Mouse (Mus musculus) CH12.LX (cell line): ENCODE results near the gene Eps8. TPM values are rescaled to one million over a fixed set of nuclear protein-coding genes. Genes with fewer than 3 reads are reported as not detected.
A peak's percentile ranks its signal among the peaks of the same experiment; 100 is the strongest.

Source experiments
- DNase-seq: peaks from one replicate; pipeline ENCODE4 v3.0.0-alpha.2; 2013; ENCODE audit errors: extremely low read depth
- H3K27ac ChIP-seq: 2 replicates; pipeline ENCODE4 v1.5.1; 2012; ENCODE audit warnings: low read depth, mild to moderate bottlenecking, control low read depth, moderate library complexity; ENCODE audit not compliant: insufficient read depth
- H3K27me3 ChIP-seq: replicated peaks from 2 replicates; pipeline ENCODE3; 2012; ENCODE audit warnings: inconsistent platforms
- H3K36me3 ChIP-seq, 2 experiments: replicated peaks in 1 of 2; 2 replicates each; pipeline versions ENCODE3 to v1.6.1; 2012; ENCODE audit warnings: inconsistent platforms in 1 of 2, low read length in 1 of 2, mild to moderate bottlenecking in 1 of 2, mixed read lengths in 1 of 2, moderate library complexity in 1 of 2; ENCODE audit not compliant: control insufficient read depth in 1 of 2, insufficient read depth in 1 of 2
- H3K4me1 ChIP-seq, 2 experiments: 2 replicates each; pipeline ENCODE4 v1.6.1; 2012; ENCODE audit warnings: inconsistent platforms in 1 of 2, moderate library complexity in 1 of 2; ENCODE audit not compliant: insufficient read depth in 2 of 2, control insufficient read depth in 1 of 2
- H3K4me2 ChIP-seq: 2 replicates; pipeline ENCODE4 v1.6.1; 2012; ENCODE audit warnings: low read depth, mild to moderate bottlenecking, control low read depth; ENCODE audit not compliant: poor library complexity, insufficient read depth, severe bottlenecking
- H3K4me3 ChIP-seq, 3 experiments: fragments of 150-350 bp in 1 of 3; sonication (generic) in 1 of 3; replicated peaks in 1 of 3; 2 replicates each; pipeline versions ENCODE3 to v1.5.1; 2011 to 2012; ENCODE audit warnings: low read depth in 2 of 3, low read length in 2 of 3, mild to moderate bottlenecking in 2 of 3, moderate library complexity in 2 of 3, control low read depth in 1 of 3, improper control_type of control experiment in 1 of 3, inconsistent platforms in 1 of 3, mixed read lengths in 1 of 3; ENCODE audit not compliant: poor library complexity in 1 of 3
- H3K79me2 ChIP-seq: replicated peaks from 2 replicates; pipeline ENCODE4 v1.6.1; 2012; ENCODE audit warnings: mild to moderate bottlenecking, moderate library complexity; ENCODE audit not compliant: control insufficient read depth, poor library complexity, insufficient read depth, severe bottlenecking; ENCODE audit errors: extremely low read depth
- H3K9ac ChIP-seq: 2 replicates; pipeline ENCODE4 v1.6.1; 2012; ENCODE audit warnings: low read depth, mild to moderate bottlenecking, control low read depth, moderate library complexity; ENCODE audit not compliant: insufficient read depth
- H3K9me3 ChIP-seq: replicated peaks from 2 replicates; pipeline ENCODE3; 2012; ENCODE audit warnings: low read length, inconsistent platforms, mixed read lengths
- BHLHE40 ChIP-seq: IDR thresholded peaks from 2 replicates; pipeline ENCODE4 v1.6.1; 2011; ENCODE audit warnings: mild to moderate bottlenecking, low read depth, low read length, improper control_type of control experiment
- CTCF ChIP-seq, 2 experiments: IDR thresholded peaks in 1 of 2; conservative IDR thresholded peaks in 1 of 2; 2 replicates each; pipeline ENCODE4 v1.5.1; 2011 to 2012; ENCODE audit warnings: low read depth in 2 of 2, low read length in 2 of 2, improper control_type of control experiment in 1 of 2, inconsistent platforms in 1 of 2, mild to moderate bottlenecking in 1 of 2, moderate library complexity in 1 of 2
- ETS1 ChIP-seq: conservative IDR thresholded peaks from 2 replicates; pipeline ENCODE4 v1.6.1; 2012; ENCODE audit warnings: low read depth, mild to moderate bottlenecking, inconsistent platforms, low read length, improper control_type of control experiment, moderate library complexity
- HCFC1 ChIP-seq: IDR thresholded peaks from 2 replicates; pipeline ENCODE4 v1.6.1; 2012; ENCODE audit warnings: low read depth, mild to moderate bottlenecking, inconsistent platforms, low read length, improper control_type of control experiment
- IRF4 ChIP-seq: IDR thresholded peaks from 2 replicates; pipeline ENCODE4 v1.6.1; 2014; ENCODE audit warnings: low read depth, mild to moderate bottlenecking, inconsistent platforms, low read length, improper control_type of control experiment
- KAT2A ChIP-seq: IDR thresholded peaks from 2 replicates; pipeline ENCODE4 v1.6.1; 2012; ENCODE audit warnings: low read length, improper control_type of control experiment, inconsistent platforms; ENCODE audit not compliant: insufficient replicate concordance
- MAX ChIP-seq: IDR thresholded peaks from 2 replicates; pipeline ENCODE4 v1.6.1; 2011; ENCODE audit warnings: low read length, improper control_type of control experiment
- MEF2A ChIP-seq: IDR thresholded peaks from 2 replicates; pipeline ENCODE4 v1.6.1; 2014; ENCODE audit warnings: low read depth, mild to moderate bottlenecking, inconsistent platforms, low read length, improper control_type of control experiment, borderline replicate concordance
- MXI1 ChIP-seq: IDR thresholded peaks from 2 replicates; pipeline ENCODE4 v1.6.1; 2011; ENCODE audit warnings: mild to moderate bottlenecking, low read depth, low read length, improper control_type of control experiment
- MYC ChIP-seq: IDR thresholded peaks from 2 replicates; pipeline ENCODE4 v1.6.1; 2011; ENCODE audit warnings: low read depth, mild to moderate bottlenecking, improper control_type of control experiment, low read length
- NRF1 ChIP-seq: IDR thresholded peaks from 2 replicates; pipeline ENCODE4 v1.6.1; 2014; ENCODE audit warnings: low read depth, mild to moderate bottlenecking, inconsistent platforms, low read length, improper control_type of control experiment, moderate library complexity
- PAX5 ChIP-seq: IDR thresholded peaks from 2 replicates; pipeline ENCODE4 v1.6.1; 2012; ENCODE audit warnings: low read length, inconsistent platforms, mixed read lengths
- POLR2A ChIP-seq: IDR thresholded peaks from 2 replicates; pipeline ENCODE4 v1.6.1; 2011; ENCODE audit warnings: low read depth, mild to moderate bottlenecking, improper control_type of control experiment, low read length
- POLR2AphosphoS2 ChIP-seq: IDR thresholded peaks from 2 replicates; pipeline ENCODE4 v1.6.1; 2011; ENCODE audit warnings: low read depth, low read length, improper control_type of control experiment
- RAD21 ChIP-seq: IDR thresholded peaks from 2 replicates; pipeline ENCODE4 v1.6.1; 2011; ENCODE audit warnings: low read depth, mild to moderate bottlenecking, low read length, improper control_type of control experiment, moderate library complexity
- RCOR1 ChIP-seq: conservative IDR thresholded peaks from 2 replicates; pipeline ENCODE4 v1.6.1; 2012; ENCODE audit warnings: low read depth, mild to moderate bottlenecking, inconsistent platforms, low read length, improper control_type of control experiment
- SIN3A ChIP-seq: IDR thresholded peaks from 2 replicates; pipeline ENCODE4 v1.6.1; 2012; ENCODE audit warnings: low read length, improper control_type of control experiment, inconsistent platforms
- SMC3 ChIP-seq: IDR thresholded peaks from 2 replicates; pipeline ENCODE4 v1.6.1; 2011; ENCODE audit warnings: low read depth, low read length, improper control_type of control experiment
- TBP ChIP-seq: conservative IDR thresholded peaks from 2 replicates; pipeline ENCODE4 v1.6.1; 2011; ENCODE audit warnings: low read depth, low read length, improper control_type of control experiment
- TCF12 ChIP-seq: IDR thresholded peaks from 2 replicates; pipeline ENCODE4 v1.6.1; 2014; ENCODE audit warnings: low read depth, mild to moderate bottlenecking, inconsistent platforms, low read length, improper control_type of control experiment
- USF2 ChIP-seq: conservative IDR thresholded peaks from 2 replicates; pipeline ENCODE4 v1.6.1; 2011; ENCODE audit warnings: low read depth, low read length, improper control_type of control experiment
- ZMIZ1 ChIP-seq: IDR thresholded peaks from 2 replicates; pipeline ENCODE4 v1.6.1; 2012; ENCODE audit warnings: low read depth, mild to moderate bottlenecking, inconsistent platforms, low read length, improper control_type of control experiment
- ZNF384 ChIP-seq: IDR thresholded peaks from 2 replicates; pipeline ENCODE4 v1.6.1; 2012; ENCODE audit warnings: low read depth, low read length, improper control_type of control experiment, inconsistent platforms
- dilution Hi-C: fragments of 300-500 bp; cut with MboI; formaldehyde crosslinking; loops from 2 replicates; pipeline ENCODE4 v1.14.3; 2020; ENCODE audit warnings: low sequenced_read_pairs; ENCODE audit not compliant: extremely low pct_unique_long_range_greater_than_20kb, extremely low pct_ligation_motif_present
- in situ Hi-C: fragments of 300-500 bp; cut with MboI; formaldehyde crosslinking; loops from 3 replicates; pipeline ENCODE4 v1.14.3; 2019; ENCODE audit warnings: low sequenced_read_pairs, low pct_ligation_motif_present, low pct_unique_long_range_greater_than_20kb, mixed read lengths
- polyA plus RNA-seq: library from polyadenylated mRNA; unstranded; fragments of >175 nt; gene quantifications from 2 replicates; pipeline ENCODE4 v1.2.1, GENCODE M21; 2012; ENCODE audit warnings: low read depth; ENCODE audit not compliant: insufficient read length
- total RNA-seq, 2 experiments: library from RNA; depleted of rRNA; stranded (reverse); fragments of 300-350 nt in 1 of 2; fragments of >200 nt in 1 of 2; gene quantifications; 2 replicates each; pipeline ENCODE4 v1.2.3; 2012 to 2014

The Eps8 gene
- total and polyA plus RNA-seq, 3 experiments: 2.2 to 7.4 (median 2.2) TPM

- DNase-seq: no peak
- no peaks in the 10 kb centered on the region for H3K4me1 ChIP-seq
- H3K27me3 ChIP-seq: no peaks in the 10 kb centered on the region
- no peak for TF ChIP-seq KAT2A
- no peak for TF ChIP-seq NRF1
- TF ChIP-seq POLR2AphosphoS2: no peak
- no peak for TF ChIP-seq MEF2A
- no peak for TF ChIP-seq ZMIZ1
- TF ChIP-seq ZNF384: no peak
- H3K36me3 ChIP-seq: no peaks in the 10 kb centered on the region
- no peak overlapping the region for H3K27ac ChIP-seq
- in situ Hi-C loops (no loop called here), dilution Hi-C loops (no loop called here)
- H3K9ac ChIP-seq: no peak overlapping the region
- no peaks in the 10 kb centered on the region for H3K79me2 ChIP-seq
- no peak overlapping the region for H3K4me3 ChIP-seq
- peaks cover 1% of the 10 kb centered on the region for H3K9me3 ChIP-seq
- H3K4me2 ChIP-seq: no peak overlapping the region
These were observed 2.5 kb upstream of the Eps8 start for GRCm38 (mm10) chr6:137657203-137657602.

- TF ChIP-seq SIN3A: no peak
- no peak for TF ChIP-seq NRF1
- TF ChIP-seq RCOR1: no peak
- TF ChIP-seq BHLHE40: 0 out of 2 replicates have a peak, but pooled peaks have one; percentile 6
- TF ChIP-seq MAX: no peak
- TF ChIP-seq MYC: no peak
- no peak for TF ChIP-seq ETS1
- no peak for TF ChIP-seq IRF4
- TF ChIP-seq TBP: no peak
- TF ChIP-seq, all 38 proteins: peak for 1
- Histone ChIP-seq H3K4me3 (peak overlapping the region in 1 of 3 experiments; percentile 77), H3K27me3 (no peaks in the 10 kb centered on the region), H3K4me2 (peak overlapping the region; percentile 87; the same call in 1 of the 2 replicates), H3K27ac (no peak overlapping the region), H3K79me2 (no peaks in the 10 kb centered on the region), H3K36me3 (no peaks in the 10 kb centered on the region), H3K9ac (no peak overlapping the region), H3K9me3 (peaks cover 7% of the 10 kb centered on the region), H3K4me1 (peaks cover 0 to 24% of the 10 kb centered on the region in 2 experiments; a peak in 2 of 4 replicates)
- dilution Hi-C loops: no loop called here
- in situ Hi-C loops: loop anchor here (10.0 kb wide), 1 partner anchor 205 kb away; no protein-coding TSS in a partner anchor
- no peak for DNase-seq
These were observed 5.1 kb downstream of the Eps8 start for GRCm38 (mm10) chr6:137649528-137649927.

- dilution Hi-C loops: no loop called here
- in situ Hi-C loops: loop anchor here (10.0 kb wide), 1 partner anchor 204 kb away; no protein-coding TSS in a partner anchor
- H3K9me3 ChIP-seq: peaks cover 7% of the 10 kb centered on the region
- H3K27ac ChIP-seq: no peak overlapping the region
- H3K79me2 ChIP-seq: no peaks in the 10 kb centered on the region
- H3K36me3 ChIP-seq: no peaks in the 10 kb centered on the region
- peak overlapping the region; percentile 45 to 77 (median 55) for H3K4me3 ChIP-seq
- H3K4me2 ChIP-seq: peak overlapping the region; percentile 87; the same call in 1 of the 2 replicates
- H3K4me1 ChIP-seq: peaks cover 0 to 24% of the 10 kb centered on the region in 2 experiments; a peak in 2 of 4 replicates
- peak; percentile 51 for DNase-seq
- no peak overlapping the region for H3K9ac ChIP-seq
- TF ChIP-seq SMC3 (0 out of 2 replicates have a peak, but pooled peaks have one; percentile 4), ZMIZ1 (no peak), NRF1 (peak; percentile 84), PAX5 (no peak), TCF12 (no peak), USF2 (no peak), BHLHE40 (no peak), MEF2A (no peak), RCOR1 (no peak), KAT2A (no peak), IRF4 (no peak), CTCF (conservative IDR thresholded peaks at IDR 0.05 in 1 of 2, IDR thresholded peaks at IDR 0.05 in 1 of 2; ENCODE audit: low read depth in 2 of 2, low read length in 2 of 2) (peak in 1 of 2 experiments; percentile 39; a peak in 2 of 4 replicates), POLR2A (no peak), MXI1 (no peak), RAD21 (peak; percentile 12), HCFC1 (no peak)
- TF ChIP-seq, all 38 proteins: peak for 4
- H3K27me3 ChIP-seq: no peaks in the 10 kb centered on the region
These were observed 5.6 kb downstream of the Eps8 start for GRCm38 (mm10) chr6:137649068-137649480.
